Mouse (Mus musculus) limb, embryonic 12.5 days (tissue): ENCODE results near the gene Foxl2. TPM values are rescaled to one million over a fixed set of nuclear protein-coding genes. Genes with fewer than 3 reads are reported as not detected.

Experiments used
- ATAC-seq: fragments of 200-750 bp; cut with Nextera tagmentation; 2 replicates; pipeline ENCODE4 v1.8.0; 2017; ENCODE audit warnings: low read depth, moderate TSS enrichment; ENCODE audit not compliant: insufficient number of reproducible peaks, insufficient read depth, low FRiP score, low TSS enrichment
- H3K27ac ChIP-seq: fragments of 300-500 bp; sonication (generic); 2 replicates; pipeline ENCODE4 v1.5.1; 2016; ENCODE audit warnings: mild to moderate bottlenecking, moderate library complexity
- H3K27me3 ChIP-seq: fragments of 300-500 bp; sonication (generic); 2 replicates; pipeline ENCODE4 v1.6.1; 2016; ENCODE audit warnings: mild to moderate bottlenecking, moderate library complexity
- H3K36me3 ChIP-seq: fragments of 300-500 bp; sonication (generic); 2 replicates; pipeline ENCODE4 v1.6.1; 2016; ENCODE audit warnings: mild to moderate bottlenecking, moderate library complexity
- H3K4me1 ChIP-seq: fragments of 300-500 bp; sonication (generic); replicated peaks from 2 replicates; pipeline ENCODE4 v1.6.1; 2016
- H3K4me2 ChIP-seq: fragments of 300-500 bp; sonication (generic); 2 replicates; pipeline ENCODE4 v1.6.1; 2016; ENCODE audit warnings: mild to moderate bottlenecking, moderate library complexity
- H3K4me3 ChIP-seq: fragments of 300-500 bp; sonication (generic); replicated peaks from 2 replicates; pipeline ENCODE4 v1.5.1; 2016; ENCODE audit warnings: mild to moderate bottlenecking
- H3K9ac ChIP-seq: fragments of 300-500 bp; sonication (generic); replicated peaks from 2 replicates; pipeline ENCODE4 v1.6.1; 2016; ENCODE audit warnings: mild to moderate bottlenecking, moderate library complexity
- H3K9me3 ChIP-seq: fragments of 300-500 bp; sonication (generic); 2 replicates; pipeline ENCODE4 v1.6.1; 2016; ENCODE audit warnings: mild to moderate bottlenecking, moderate library complexity
- WGBS: fragments of 180-500 bp; shearing (Covaris S2); methylation state at CpG from one replicate; pipeline ENCODE4 v1.1.7; 2016; 5-methylcytosine and 5-hydroxymethylcytosine counted together
- polyA plus RNA-seq: library from polyadenylated mRNA; unstranded; fragments of >200 nt; fragmentation: Nextera tagmentation; extraction: Ambion mirVana; gene quantifications from 2 replicates; pipeline ENCODE4 v1.2.1, GENCODE M21; 2016

Foxl2 gene
- polyA plus RNA-seq, 1 experiment from 2014 or later = 0.06 TPM

- no peak overlapping the region for H3K9ac ChIP-seq
- 3% methylated on average over 9 of the region's 9 CpGs for WGBS
- peaks cover 35% of the 10 kb centered on the region for H3K4me1 ChIP-seq
- H3K4me2 ChIP-seq = no peak overlapping the region
- ATAC-seq = no peak
- peaks cover 93% of the 10 kb centered on the region for H3K27me3 ChIP-seq
- H3K9me3 ChIP-seq = no peaks in the 10 kb centered on the region
- H3K4me3 ChIP-seq = no peak overlapping the region
- no peak overlapping the region for H3K27ac ChIP-seq
- H3K36me3 ChIP-seq = no peaks in the 10 kb centered on the region
These were observed 1.3 kb upstream of the Foxl2 start for GRCm38 (mm10) chr9:98953830-98954229.

GRCm38 (mm10) chr9:98954391-98955102, 541 bp upstream of the Foxl2 start:
- H3K9ac ChIP-seq = peak overlapping the region; percentile 63; the same call in 1 of the 2 replicates

GRCm38 (mm10) chr9:98955716-98956224, 682 bp downstream of the Foxl2 start:
- Histone ChIP-seq H3K4me3 (peak overlapping the region; percentile 48), H3K36me3 (no peaks in the 10 kb centered on the region), H3K27ac (no peak overlapping the region), H3K27me3 (peaks cover 98% of the 10 kb centered on the region), H3K9me3 (no peaks in the 10 kb centered on the region), H3K4me2 (peak overlapping the region; percentile 89), H3K4me1 (peaks cover 35% of the 10 kb centered on the region), H3K9ac (peak overlapping the region; percentile 63)
- WGBS = under 1% methylated on average over 60 of the region's 60 CpGs
- peak; percentile 12; the same call in 1 of the 2 replicates for ATAC-seq

More at GRCm38 (mm10) chr9:98954391-98955102, 541 bp upstream of the Foxl2 start:
- ATAC-seq = no peak
- Histone ChIP-seq H3K36me3 (no peaks in the 10 kb centered on the region), H3K27ac (no peak overlapping the region), H3K4me2 (peak overlapping the region; percentile 89), H3K4me3 (peak overlapping the region; percentile 48), H3K9me3 (no peaks in the 10 kb centered on the region), H3K27me3 (peaks cover 96% of the 10 kb centered on the region), H3K4me1 (peaks cover 35% of the 10 kb centered on the region)
- WGBS = 2% methylated on average over 33 of the region's 33 CpGs

GRCm38 (mm10) chr9:98956591-98957381, 1.7 kb downstream of the Foxl2 start:
- H3K9ac ChIP-seq = peak overlapping the region; percentile 63
- H3K27ac ChIP-seq = no peak overlapping the region
- WGBS = under 1% methylated on average over 77 of the region's 80 CpGs
- H3K4me3 ChIP-seq = peak overlapping the region; percentile 48
- ATAC-seq = no peak
- no peaks in the 10 kb centered on the region for H3K36me3 ChIP-seq
- no peaks in the 10 kb centered on the region for H3K9me3 ChIP-seq
- H3K4me1 ChIP-seq = peaks cover 35% of the 10 kb centered on the region
- H3K27me3 ChIP-seq = peaks cover 98% of the 10 kb centered on the region
- peak overlapping the region; percentile 89 for H3K4me2 ChIP-seq

- Histone ChIP-seq H3K36me3 (no peaks in the 10 kb centered on the region), H3K4me3 (no peak overlapping the region), H3K9ac (no peak overlapping the region), H3K27me3 (peaks cover 98% of the 10 kb centered on the region), H3K4me1 (peaks cover 29% of the 10 kb centered on the region), H3K4me2 (no peak overlapping the region), H3K27ac (no peak overlapping the region), H3K9me3 (no peaks in the 10 kb centered on the region)
- ATAC-seq = no peak
- under 1% methylated on average over 23 of the region's 23 CpGs for WGBS
These were observed 2.8 kb downstream of the Foxl2 start for GRCm38 (mm10) chr9:98957751-98958351.

GRCm38 (mm10) chr9:98958628-98959027, 3.5 kb downstream of the Foxl2 start:
- Histone ChIP-seq H3K27me3 (peaks cover 98% of the 10 kb centered on the region), H3K4me2 (no peak overlapping the region), H3K36me3 (no peaks in the 10 kb centered on the region), H3K9ac (no peak overlapping the region), H3K4me3 (no peak overlapping the region), H3K4me1 (peaks cover 29% of the 10 kb centered on the region), H3K27ac (no peak overlapping the region), H3K9me3 (no peaks in the 10 kb centered on the region)
- no peak for ATAC-seq
- 3% methylated on average over 6 of the region's 6 CpGs for WGBS

GRCm38 (mm10) chr9:98959851-98960250, 4.8 kb downstream of the Foxl2 start:
- H3K9ac ChIP-seq = no peak overlapping the region
- H3K9me3 ChIP-seq = no peaks in the 10 kb centered on the region
- 26% methylated on average over 3 of the region's 3 CpGs for WGBS
- no peaks in the 10 kb centered on the region for H3K36me3 ChIP-seq
- H3K27me3 ChIP-seq = peaks cover 98% of the 10 kb centered on the region
- H3K4me3 ChIP-seq = no peak overlapping the region
- no peak overlapping the region for H3K4me2 ChIP-seq
- no peak for ATAC-seq
- peaks cover 24% of the 10 kb centered on the region for H3K4me1 ChIP-seq
- H3K27ac ChIP-seq = no peak overlapping the region

GRCm38 (mm10) chr9:98960348-98960747, 5.3 kb downstream of the Foxl2 start:
- Histone ChIP-seq H3K4me3 (no peak overlapping the region), H3K27me3 (peaks cover 98% of the 10 kb centered on the region), H3K9me3 (no peaks in the 10 kb centered on the region), H3K4me1 (peaks cover 19% of the 10 kb centered on the region), H3K9ac (no peak overlapping the region), H3K36me3 (no peaks in the 10 kb centered on the region), H3K4me2 (no peak overlapping the region), H3K27ac (no peak overlapping the region)
- WGBS = 12% methylated on average over 5 of the region's 5 CpGs
- no peak for ATAC-seq

GRCm38 (mm10) chr9:98961591-98962477, 6.7 kb downstream of the Foxl2 start:
- no peaks in the 10 kb centered on the region for H3K9me3 ChIP-seq
- no peak overlapping the region for H3K9ac ChIP-seq
- H3K4me2 ChIP-seq = no peak overlapping the region
- 3% methylated on average over 22 of the region's 22 CpGs for WGBS
- peaks cover 5% of the 10 kb centered on the region; the same call in 1 of the 2 replicates for H3K4me1 ChIP-seq
- H3K27me3 ChIP-seq = peaks cover 97% of the 10 kb centered on the region
- no peak overlapping the region for H3K27ac ChIP-seq
- H3K36me3 ChIP-seq = no peaks in the 10 kb centered on the region
- no peak overlapping the region for H3K4me3 ChIP-seq
- no peak for ATAC-seq

- no peaks in the 10 kb centered on the region for H3K9me3 ChIP-seq
- no peak overlapping the region for H3K27ac ChIP-seq
- H3K9ac ChIP-seq = no peak overlapping the region
- no peak for ATAC-seq
- 1% methylated on average over 20 of the region's 20 CpGs for WGBS
- H3K27me3 ChIP-seq = peaks cover 98% of the 10 kb centered on the region
- no peaks in the 10 kb centered on the region for H3K4me1 ChIP-seq
- no peaks in the 10 kb centered on the region for H3K36me3 ChIP-seq
- H3K4me3 ChIP-seq = no peak overlapping the region
- no peak overlapping the region for H3K4me2 ChIP-seq
These were observed 7.5 kb downstream of the Foxl2 start for GRCm38 (mm10) chr9:98962478-98963142.
